Mouse (Mus musculus) spleen, adult 18-20 months (tissue): Measurements from ENCODE around the gene Casp9.

Experiments
- DNase-seq, 2 experiments: peaks; one replicate each; pipeline ENCODE4 v3.0.0; 2022; ENCODE audit warnings: mixed read lengths in 2 of 2

The Casp9 gene

GRCm38 (mm10) chr4:141818861-141819260, 25.4 kb downstream of the Casp9 start:
- no peak for DNase-seq

- DNase-seq, result no peak
These were observed 25.9 kb downstream of the Casp9 start for GRCm38 (mm10) chr4:141819316-141819715.

- no peak for DNase-seq
These were observed 27.8 kb downstream of the Casp9 start for GRCm38 (mm10) chr4:141821178-141821577.

- DNase-seq, result peak in 1 of 2 experiments; percentile 14
These were observed 28.7 kb downstream of the Casp9 start for GRCm38 (mm10) chr4:141822089-141822488.

- DNase-seq, result no peak
These were observed 29.6 kb downstream of the Casp9 start for GRCm38 (mm10) chr4:141822979-141823378.

GRCm38 (mm10) chr4:141826060-141826459, 32.6 kb downstream of the Casp9 start, which contains the start of gene Cela2a:
Cela2a (minus strand) TSS chr4:141826160.
- DNase-seq, result no peak

- no peak for DNase-seq
These were observed 34.0 kb downstream of the Casp9 start for GRCm38 (mm10) chr4:141827401-141827800.

GRCm38 (mm10) chr4:141828177-141828576, 34.8 kb downstream of the Casp9 start:
- no peak for DNase-seq

- no peak for DNase-seq
These were observed 37.0 kb downstream of the Casp9 start for GRCm38 (mm10) chr4:141830381-141830780.

GRCm38 (mm10) chr4:141831361-141831760, 37.9 kb downstream of the Casp9 start:
- DNase-seq, result no peak

- DNase-seq, result no peak
These were observed 40.5 kb downstream of the Casp9 start for GRCm38 (mm10) chr4:141833911-141834310.

GRCm38 (mm10) chr4:141834536-141835095, 41.2 kb downstream of the Casp9 start:
- no peak for DNase-seq

GRCm38 (mm10) chr4:141845999-141846398, 52.6 kb downstream of the Casp9 start, which contains the start of gene Ctrc:
Ctrc (minus strand) TSS chr4:141846359.
- no peak for DNase-seq

GRCm38 (mm10) chr4:141853437-141853836, 60.0 kb downstream of the Casp9 start:
- peak in 1 of 2 experiments; percentile 57 for DNase-seq

GRCm38 (mm10) chr4:141857422-141857930, 64.1 kb downstream of the Casp9 start:
- peak; percentile 58 to 81 for DNase-seq

GRCm38 (mm10) chr4:141858501-141858900, 65.1 kb downstream of the Casp9 start:
- no peak for DNase-seq

GRCm38 (mm10) chr4:141859351-141859750, 65.9 kb downstream of the Casp9 start:
- DNase-seq, result no peak

GRCm38 (mm10) chr4:141860246-141860841, 66.9 kb downstream of the Casp9 start:
- no peak for DNase-seq

- DNase-seq, result no peak
These were observed 68.3 kb downstream of the Casp9 start for GRCm38 (mm10) chr4:141861591-141862295.

GRCm38 (mm10) chr4:141862867-141863266, 69.5 kb downstream of the Casp9 start:
- DNase-seq, result no peak

GRCm38 (mm10) chr4:141863726-141864280, 70.4 kb downstream of the Casp9 start:
- no peak for DNase-seq

- no peak for DNase-seq
These were observed 71.1 kb downstream of the Casp9 start for GRCm38 (mm10) chr4:141864506-141864905.

GRCm38 (mm10) chr4:141865006-141865405, 71.6 kb downstream of the Casp9 start:
- no peak for DNase-seq
